10 mouse cellular contexts compared by ENCODE assay signal in the genomic region with DNA sequence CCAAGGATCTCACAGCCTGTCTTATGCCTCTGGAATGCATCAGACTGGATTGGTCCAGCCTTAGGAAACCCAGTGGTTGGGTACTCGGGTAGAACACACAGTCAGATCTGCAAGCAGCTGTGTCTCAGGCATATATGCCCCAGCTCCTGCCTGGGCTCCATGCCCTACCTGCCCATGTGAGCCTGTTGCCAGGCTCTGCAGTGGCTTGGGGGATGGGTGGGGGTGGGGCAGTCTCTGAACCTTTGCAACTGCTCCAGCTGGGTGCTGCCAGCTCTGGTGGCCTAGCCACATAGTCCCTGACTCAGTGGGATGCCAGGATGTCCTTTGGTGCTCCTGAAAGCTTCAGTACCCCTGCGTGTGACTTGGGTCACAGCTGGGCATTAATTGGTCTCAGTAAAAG. TPM values are rescaled to one million over a fixed set of nuclear protein-coding genes. Genes with fewer than 3 reads are reported as not detected.
DNase-seq lines count a peak whose midpoint lies in the region; ATAC-seq lines count a peak whose summit lies in the region.
"Had no signal": no experiment of that assay in that cellular context is flagged by ENCODE, and none has a peak within 500 bp of the region (broad histone marks: within the 10 kb centered on the region; RNA-seq: fewer than 3 reads in every experiment).

No protein-coding gene starts in this region.

- no peak for DNase-seq in kidney, adult 18-20 months
- DNase-seq in naive thymus-derived CD4-positive, alpha-beta T cell, adult 2 months (ENCODE audit: low read depth), result peak; percentile 36
- DNase-seq in ovary, postnatal 10 days (ENCODE audit: low spot score), result no peak
- no peak for DNase-seq in gastrocnemius, postnatal 4 days (ENCODE audit: low spot score in 2 of 2)
- no peak for DNase-seq in left cerebral cortex, adult 11 months (ENCODE audit: low spot score)
- DNase-seq: adrenal gland, postnatal 10 days; layer of hippocampus, postnatal 36 days had no signal

- no peaks in the 10 kb centered on the region for H3K9me3 ChIP-seq in kidney, embryonic 14.5 days (ENCODE audit: control insufficient read depth, low read length)
- H3K9me3 ChIP-seq in embryonic facial prominence, embryonic 12.5 days, result no peaks in the 10 kb centered on the region
- H3K9me3 ChIP-seq in intestine, embryonic 15.5 days, result no peaks in the 10 kb centered on the region

- peaks cover 15% of the 10 kb centered on the region for H3K4me1 ChIP-seq in kidney, embryonic 14.5 days (ENCODE audit: control insufficient read depth, insufficient read depth, low read length)
- H3K4me1 ChIP-seq in embryonic facial prominence, embryonic 12.5 days, result peaks cover 25% of the 10 kb centered on the region
- H3K4me1 ChIP-seq in intestine, embryonic 15.5 days (replicated peaks), result peaks cover 6% of the 10 kb centered on the region

- peak overlapping the region; percentile 42; the same call in 1 of the 2 replicates for H3K4me2 ChIP-seq in kidney, embryonic 14.5 days (replicated peaks; ENCODE audit: low read depth, low read length)
- H3K4me2 ChIP-seq in embryonic facial prominence, embryonic 12.5 days (replicated peaks), result 0 out of 2 replicates have a peak overlapping the region, but pooled peaks have one; percentile 50
- peak overlapping the region; percentile 64 for H3K4me2 ChIP-seq in intestine, embryonic 15.5 days (replicated peaks)

- no peaks in the 10 kb centered on the region for H3K27me3 ChIP-seq in kidney, embryonic 14.5 days (ENCODE audit: control insufficient read depth, insufficient read depth, low read length)
- peaks cover 9% of the 10 kb centered on the region; the same call in 1 of the 2 replicates for H3K27me3 ChIP-seq in embryonic facial prominence, embryonic 12.5 days
- no peaks in the 10 kb centered on the region; the same call in 1 of the 2 replicates for H3K27me3 ChIP-seq in intestine, embryonic 15.5 days (replicated peaks)

- no peaks in the 10 kb centered on the region for H3K36me3 ChIP-seq in kidney, embryonic 14.5 days (ENCODE audit: control insufficient read depth, insufficient read depth, low read length)
- H3K36me3 ChIP-seq in embryonic facial prominence, embryonic 12.5 days, result no peaks in the 10 kb centered on the region
- no peaks in the 10 kb centered on the region for H3K36me3 ChIP-seq in intestine, embryonic 15.5 days

- no peak for ATAC-seq in kidney, embryonic 14.5 days (ENCODE audit: low FRiP score, low TSS enrichment)
- no peak for ATAC-seq in embryonic facial prominence, embryonic 12.5 days (ENCODE audit: insufficient number of reproducible peaks, insufficient read depth, low FRiP score, low TSS enrichment)
- ATAC-seq in intestine, embryonic 15.5 days, result peak; percentile 26; the same call in 1 of the 2 replicates

- no peak overlapping the region for H3K9ac ChIP-seq in kidney, embryonic 14.5 days (ENCODE audit: low read depth, low read length)
- no peak overlapping the region; the same call in 1 of the 2 replicates for H3K9ac ChIP-seq in embryonic facial prominence, embryonic 12.5 days
- H3K9ac ChIP-seq in intestine, embryonic 15.5 days, result no peak overlapping the region

- WGBS in kidney, embryonic 14.5 days, result 19% methylated on average over 2 of the region's 2 CpGs
- WGBS in embryonic facial prominence, embryonic 12.5 days, result 13% methylated on average over 2 of the region's 2 CpGs
- 21% methylated on average over 2 of the region's 2 CpGs for WGBS in intestine, embryonic 15.5 days

- no peak overlapping the region for H3K27ac ChIP-seq in kidney, embryonic 14.5 days (ENCODE audit: low read depth, low read length)
- H3K27ac ChIP-seq in embryonic facial prominence, embryonic 12.5 days, result no peak overlapping the region
- no peak overlapping the region for H3K27ac ChIP-seq in intestine, embryonic 15.5 days

- no peak overlapping the region; the same call in 1 of the 2 replicates for H3K4me3 ChIP-seq in kidney, embryonic 14.5 days (ENCODE audit: low read length)
- H3K4me3 ChIP-seq in embryonic facial prominence, embryonic 12.5 days, result no peak overlapping the region
- H3K4me3 ChIP-seq in intestine, embryonic 15.5 days (replicated peaks), result peak overlapping the region; percentile 42

RNA-seq across cellular contexts. Expression of gene Vsig8, which starts 6.4 kb away (rescaled TPM):
- polyA plus RNA-seq in kidney, embryonic 14.5 days (2014; fragmentation: Nextera tagmentation; extraction: Ambion mirVana), result 0.19 and 0.54 TPM in 2 replicates
- 0.24 TPM in 1 of 2 replicates, not detected in the other for polyA plus RNA-seq in embryonic facial prominence, embryonic 12.5 days (2016; fragmentation: Nextera tagmentation; extraction: Ambion mirVana)
- polyA plus RNA-seq in intestine, embryonic 15.5 days (2015; fragmentation: Nextera tagmentation; extraction: Ambion mirVana), result 0.28 and 0.43 TPM in 2 replicates
- total RNA-seq in gastrocnemius, postnatal 4 days (2021), result not detected

RNA-seq across cellular contexts. Expression of gene Cfap45, which starts 28.7 kb away (rescaled TPM):
- polyA plus RNA-seq in kidney, embryonic 14.5 days (2014; fragmentation: Nextera tagmentation; extraction: Ambion mirVana), result 1.0 and 1.2 TPM in 2 replicates
- polyA plus RNA-seq in embryonic facial prominence, embryonic 12.5 days (2016; fragmentation: Nextera tagmentation; extraction: Ambion mirVana), result 0.95 and 1.1 TPM in 2 replicates
- 1.1 and 1.2 TPM in 2 replicates for polyA plus RNA-seq in intestine, embryonic 15.5 days (2015; fragmentation: Nextera tagmentation; extraction: Ambion mirVana)
- total RNA-seq in gastrocnemius, postnatal 4 days (2021), result 1 to 10 TPM; 1.3 to 1.8 TPM

RNA-seq across cellular contexts. Expression of gene Slamf8, which starts 41.1 kb away (rescaled TPM):
- 0.12 TPM in 1 of 2 replicates, not detected in the other for polyA plus RNA-seq in kidney, embryonic 14.5 days (2014; fragmentation: Nextera tagmentation; extraction: Ambion mirVana)
- polyA plus RNA-seq in embryonic facial prominence, embryonic 12.5 days (2016; fragmentation: Nextera tagmentation; extraction: Ambion mirVana), result not detected in 2 replicates
- polyA plus RNA-seq in intestine, embryonic 15.5 days (2015; fragmentation: Nextera tagmentation; extraction: Ambion mirVana), result 0.33 and 0.37 TPM in 2 replicates
- under 1 TPM in 1 of 2 experiments, not detected in 1; 0.17 TPM for total RNA-seq in gastrocnemius, postnatal 4 days (2021)
- total RNA-seq: layer of hippocampus, postnatal 36 days had no signal

RNA-seq across cellular contexts. Expression of gene Tagln2, which starts 49.5 kb away (rescaled TPM):
- 81.0 and 139 TPM in 2 replicates for polyA plus RNA-seq in kidney, embryonic 14.5 days (2014; fragmentation: Nextera tagmentation; extraction: Ambion mirVana)
- 80.2 and 80.4 TPM in 2 replicates for polyA plus RNA-seq in embryonic facial prominence, embryonic 12.5 days (2016; fragmentation: Nextera tagmentation; extraction: Ambion mirVana)
- polyA plus RNA-seq in intestine, embryonic 15.5 days (2015; fragmentation: Nextera tagmentation; extraction: Ambion mirVana), result 388 and 395 TPM in 2 replicates
- total RNA-seq in gastrocnemius, postnatal 4 days (2021), result 100 to 1,000 TPM; 146 to 158 TPM

RNA-seq across cellular contexts. Expression of gene Fcrl6, which starts 53.0 kb away (rescaled TPM):
- polyA plus RNA-seq in kidney, embryonic 14.5 days (2014; fragmentation: Nextera tagmentation; extraction: Ambion mirVana), result not detected in 2 replicates
- polyA plus RNA-seq in embryonic facial prominence, embryonic 12.5 days (2016; fragmentation: Nextera tagmentation; extraction: Ambion mirVana), result 0.35 and 0.76 TPM in 2 replicates
- not detected in 2 replicates for polyA plus RNA-seq in intestine, embryonic 15.5 days (2015; fragmentation: Nextera tagmentation; extraction: Ambion mirVana)
- total RNA-seq in gastrocnemius, postnatal 4 days (2021), result not detected
- total RNA-seq: adrenal gland, postnatal 10 days; layer of hippocampus, postnatal 36 days had no signal
